Mouse (Mus musculus): ENCODE results near the gene Impdh1. TPM values are rescaled to one million over a fixed set of nuclear protein-coding genes. Genes with fewer than 3 reads are reported as not detected.

The Impdh1 gene
- polyA plus RNA-seq, 1 experiment from 2014 or later, result 84.1 TPM

GRCm38 (mm10) chr6:29211806-29212492 is 4.2 kb downstream of the Impdh1 start:
- H3K4me1 ChIP-seq, result peaks cover 68% of the 10 kb centered on the region
- ATAC-seq (ENCODE audit: low FRiP score), result peak; percentile 88
- peaks cover 8% of the 10 kb centered on the region; the same call in 1 of the 2 replicates for H3K27me3 ChIP-seq (replicated peaks)
- peak overlapping the region; percentile 89 for H3K27ac ChIP-seq (replicated peaks)
- H3K36me3 ChIP-seq, result peaks cover 3% of the 10 kb centered on the region; the same call in 1 of the 2 replicates
- H3K9me3 ChIP-seq (replicated peaks), result no peaks in the 10 kb centered on the region
- H3K4me2 ChIP-seq, result peak overlapping the region; percentile 83
- WGBS, result under 1% methylated on average over 61 of the region's 66 CpGs
- H3K9ac ChIP-seq (replicated peaks), result peak overlapping the region; percentile 73
- H3K4me3 ChIP-seq (replicated peaks), result peak overlapping the region; percentile 79

- H3K4me2 ChIP-seq, result peak overlapping the region; percentile 83
- H3K27me3 ChIP-seq (replicated peaks), result peaks cover 8% of the 10 kb centered on the region; the same call in 1 of the 2 replicates
- H3K4me3 ChIP-seq (replicated peaks), result peak overlapping the region; percentile 79
- whole genome bisulfite sequencing, result 27% methylated on average over 7 of the region's 7 CpGs
- H3K9ac ChIP-seq (replicated peaks), result peak overlapping the region; percentile 73
- H3K27ac ChIP-seq (replicated peaks), result peak overlapping the region; percentile 89
- H3K36me3 ChIP-seq, result peaks cover 10% of the 10 kb centered on the region
- H3K9me3 ChIP-seq (replicated peaks), result no peaks in the 10 kb centered on the region
- H3K4me1 ChIP-seq, result peaks cover 62% of the 10 kb centered on the region
- no peak for ATAC-seq (ENCODE audit: low FRiP score)
Measured at GRCm38 (mm10) chr6:29211146-29211545, 5.0 kb downstream of the Impdh1 start.

DNA sequence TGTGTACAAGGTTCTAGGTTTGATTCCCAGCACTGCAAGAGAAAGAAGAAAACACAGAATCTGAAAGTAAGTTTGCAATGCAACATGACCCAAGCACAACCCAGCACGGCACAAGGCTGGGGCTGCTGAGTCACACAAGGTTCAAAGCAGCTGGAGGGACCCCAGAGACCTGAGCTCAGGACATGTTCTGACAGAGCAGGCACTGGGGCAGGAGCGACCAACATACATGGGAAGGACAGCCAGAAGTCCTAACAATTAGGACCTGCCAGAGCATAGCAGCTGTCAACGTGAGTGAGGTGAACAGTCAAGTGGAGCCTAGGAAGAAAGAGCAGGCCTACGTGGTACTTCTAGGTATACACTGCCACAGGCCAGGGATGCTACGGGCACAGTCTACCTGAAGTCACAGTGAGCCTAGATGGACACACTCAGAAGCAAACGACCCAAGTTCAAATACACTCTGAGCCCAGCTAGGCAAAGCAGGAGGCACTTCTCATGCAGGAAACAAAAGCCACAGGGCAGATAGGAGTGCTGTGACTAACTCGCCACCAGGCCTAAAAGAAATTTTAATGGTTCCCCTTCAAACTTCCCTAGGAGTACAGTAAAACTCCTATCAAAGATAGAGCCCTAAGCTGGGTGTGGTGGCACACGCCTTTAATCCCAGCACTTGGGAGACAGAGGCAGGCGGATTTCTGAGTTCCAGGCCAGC is 5.8 kb downstream of the Impdh1 start:
- ATAC-seq (ENCODE audit: low FRiP score), result no peak

DNA sequence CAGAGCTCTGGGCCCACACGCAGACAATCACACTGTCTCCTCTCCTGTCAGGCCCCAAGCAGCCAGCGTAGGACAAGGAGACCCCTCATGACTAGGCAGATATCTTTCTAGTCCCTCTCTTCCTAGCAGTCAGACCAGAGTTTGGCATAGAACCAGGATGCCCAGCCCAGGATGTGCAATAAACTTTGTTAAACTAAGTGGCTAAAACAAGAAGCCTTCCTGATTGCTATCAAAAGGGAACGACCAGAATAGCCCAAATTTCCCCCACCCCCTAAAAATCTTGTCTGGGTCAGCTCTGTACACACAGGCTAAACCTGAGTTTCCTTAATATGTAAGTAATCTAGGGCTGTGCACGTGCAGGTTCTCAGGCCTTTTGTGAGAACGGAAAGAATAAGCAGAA is 8.0 kb downstream of the Impdh1 start:
- ATAC-seq (ENCODE audit: low FRiP score), result no peak
- Histone ChIP-seq H3K4me3 (replicated peaks) (no peak overlapping the region), H3K9ac (replicated peaks) (no peak overlapping the region), H3K36me3 (peaks cover 30% of the 10 kb centered on the region), H3K4me1 (peaks cover 39% of the 10 kb centered on the region), H3K4me2 (no peak overlapping the region), H3K27ac (replicated peaks) (no peak overlapping the region), H3K27me3 (replicated peaks) (no peaks in the 10 kb centered on the region), H3K9me3 (replicated peaks) (no peaks in the 10 kb centered on the region)
- WGBS, result 80% methylated on average over 5 of the region's 5 CpGs

More for the DNA sequence above, 5.8 kb downstream of the Impdh1 start:
- H3K27me3 ChIP-seq (replicated peaks), result peaks cover 8% of the 10 kb centered on the region; the same call in 1 of the 2 replicates
- peaks cover 15% of the 10 kb centered on the region for H3K36me3 ChIP-seq
- H3K4me2 ChIP-seq, result peak overlapping the region; percentile 83
- 88% methylated on average over 9 of the region's 9 CpGs for WGBS
- peaks cover 58% of the 10 kb centered on the region for H3K4me1 ChIP-seq
- no peaks in the 10 kb centered on the region for H3K9me3 ChIP-seq (replicated peaks)
- H3K4me3 ChIP-seq (replicated peaks), result no peak overlapping the region; the same call in 1 of the 2 replicates
- 0 out of 2 replicates have a peak overlapping the region, but pooled peaks have one; percentile 1 for H3K9ac ChIP-seq (replicated peaks)
- H3K27ac ChIP-seq (replicated peaks), result no peak overlapping the region

DNA sequence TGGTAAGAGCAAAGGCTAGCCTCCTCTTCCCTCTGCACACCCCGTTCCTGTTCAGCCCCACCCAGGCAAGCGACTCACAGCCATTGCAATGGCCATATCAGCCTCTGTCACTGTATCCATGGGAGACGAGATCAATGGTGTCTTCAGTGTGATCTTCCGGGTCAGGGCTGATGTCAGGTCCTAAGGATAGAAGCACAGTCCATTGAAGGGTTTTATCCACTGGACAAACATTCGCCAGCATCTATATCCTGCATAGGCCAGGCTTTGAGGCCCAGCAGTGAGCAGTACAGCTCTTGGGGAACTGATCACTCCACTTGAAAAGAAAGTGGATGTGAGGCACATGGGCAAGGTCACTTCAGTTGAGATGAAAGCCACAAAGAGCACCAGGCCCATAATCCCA is 9.1 kb downstream of the Impdh1 start:
- Histone ChIP-seq H3K4me2 (no peak overlapping the region), H3K27ac (replicated peaks) (no peak overlapping the region), H3K36me3 (peaks cover 42% of the 10 kb centered on the region), H3K9me3 (replicated peaks) (no peaks in the 10 kb centered on the region), H3K27me3 (replicated peaks) (no peaks in the 10 kb centered on the region), H3K4me3 (replicated peaks) (no peak overlapping the region), H3K9ac (replicated peaks) (no peak overlapping the region), H3K4me1 (peaks cover 30% of the 10 kb centered on the region)
- WGBS, result 86% methylated on average over 5 of the region's 5 CpGs
- no peak for ATAC-seq (ENCODE audit: low FRiP score)

- Histone ChIP-seq H3K27me3 (replicated peaks) (no peaks in the 10 kb centered on the region), H3K4me3 (replicated peaks) (no peak overlapping the region), H3K27ac (replicated peaks) (no peak overlapping the region), H3K9me3 (replicated peaks) (no peaks in the 10 kb centered on the region), H3K9ac (replicated peaks) (no peak overlapping the region), H3K4me1 (peaks cover 24% of the 10 kb centered on the region), H3K4me2 (no peak overlapping the region), H3K36me3 (peaks cover 49% of the 10 kb centered on the region)
- ATAC-seq (ENCODE audit: low FRiP score), result no peak
- WGBS, result 93% methylated on average over 10 of the region's 10 CpGs
Measured at GRCm38 (mm10) chr6:29206006-29206405, 10.2 kb downstream of the Impdh1 start.

DNA sequence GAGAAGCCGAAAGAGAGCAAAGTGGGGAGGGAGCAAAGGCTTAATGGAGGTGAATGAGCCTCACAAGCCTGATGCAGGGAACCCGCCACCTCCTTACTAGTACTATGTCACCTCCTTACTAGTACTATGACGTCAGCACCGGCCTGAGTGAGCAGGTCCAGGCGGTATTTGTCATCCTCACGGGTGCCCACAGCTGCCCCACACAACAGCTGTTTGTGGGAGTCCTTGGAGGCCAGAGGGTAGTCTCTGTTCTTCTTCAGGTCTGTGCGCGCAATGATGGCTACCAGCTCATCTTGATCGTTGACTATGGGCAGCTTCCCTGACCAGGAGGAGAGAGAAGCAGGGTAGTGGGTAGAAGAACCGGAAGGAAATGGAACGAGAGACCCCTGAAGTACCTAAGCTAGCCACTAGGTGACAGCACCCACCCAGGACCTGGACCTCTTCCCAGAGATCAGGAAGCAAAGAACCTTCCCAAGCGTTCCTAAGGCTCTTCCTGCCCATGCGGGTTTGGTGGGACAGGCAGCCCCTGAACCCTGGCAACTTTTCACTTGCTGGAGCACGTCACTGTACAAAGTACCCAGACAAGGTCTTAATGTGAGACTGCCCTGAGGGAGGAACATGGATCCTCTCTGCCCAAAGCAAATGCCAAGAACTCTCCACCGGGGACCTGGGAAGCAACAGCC is 11.1 kb downstream of the Impdh1 start:
- ATAC-seq (ENCODE audit: low FRiP score), result peak; percentile 22; the same call in 1 of the 2 replicates
- H3K4me2 ChIP-seq, result no peak overlapping the region
- H3K27me3 ChIP-seq (replicated peaks), result no peaks in the 10 kb centered on the region
- peaks cover 16% of the 10 kb centered on the region for H3K4me1 ChIP-seq
- no peaks in the 10 kb centered on the region for H3K9me3 ChIP-seq (replicated peaks)
- no peak overlapping the region for H3K4me3 ChIP-seq (replicated peaks)
- WGBS, result 60% methylated on average over 15 of the region's 15 CpGs
- H3K36me3 ChIP-seq, result peaks cover 50% of the 10 kb centered on the region
- no peak overlapping the region for H3K9ac ChIP-seq (replicated peaks)
- no peak overlapping the region for H3K27ac ChIP-seq (replicated peaks)

- no peak for ATAC-seq (ENCODE audit: low FRiP score)
- 91% methylated on average over 6 of the region's 6 CpGs for WGBS
- H3K9me3 ChIP-seq (replicated peaks), result no peaks in the 10 kb centered on the region
- H3K4me1 ChIP-seq, result peaks cover 10% of the 10 kb centered on the region
- peaks cover 50% of the 10 kb centered on the region for H3K36me3 ChIP-seq
- no peak overlapping the region for H3K9ac ChIP-seq (replicated peaks)
- 0 out of 2 replicates have a peak, but pooled peaks cover 3% of the 10 kb centered on the region for H3K27me3 ChIP-seq (replicated peaks)
- no peak overlapping the region for H3K4me3 ChIP-seq (replicated peaks)
- H3K4me2 ChIP-seq, result no peak overlapping the region
- H3K27ac ChIP-seq (replicated peaks), result no peak overlapping the region
Measured at GRCm38 (mm10) chr6:29203861-29204585, 12.1 kb downstream of the Impdh1 start.

- H3K9me3 ChIP-seq (replicated peaks), result no peaks in the 10 kb centered on the region
- H3K4me1 ChIP-seq, result peaks cover 12% of the 10 kb centered on the region
- no peak overlapping the region for H3K4me3 ChIP-seq (replicated peaks)
- peaks cover 50% of the 10 kb centered on the region for H3K36me3 ChIP-seq
- 0 out of 2 replicates have a peak, but pooled peaks cover 3% of the 10 kb centered on the region for H3K27me3 ChIP-seq (replicated peaks)
- H3K4me2 ChIP-seq, result no peak overlapping the region
- H3K27ac ChIP-seq (replicated peaks), result no peak overlapping the region
- WGBS, result 92% methylated on average over 13 of the region's 13 CpGs
- no peak for ATAC-seq (ENCODE audit: low FRiP score)
- no peak overlapping the region for H3K9ac ChIP-seq (replicated peaks)
Measured at GRCm38 (mm10) chr6:29203096-29203495, 13.1 kb downstream of the Impdh1 start.

DNA sequence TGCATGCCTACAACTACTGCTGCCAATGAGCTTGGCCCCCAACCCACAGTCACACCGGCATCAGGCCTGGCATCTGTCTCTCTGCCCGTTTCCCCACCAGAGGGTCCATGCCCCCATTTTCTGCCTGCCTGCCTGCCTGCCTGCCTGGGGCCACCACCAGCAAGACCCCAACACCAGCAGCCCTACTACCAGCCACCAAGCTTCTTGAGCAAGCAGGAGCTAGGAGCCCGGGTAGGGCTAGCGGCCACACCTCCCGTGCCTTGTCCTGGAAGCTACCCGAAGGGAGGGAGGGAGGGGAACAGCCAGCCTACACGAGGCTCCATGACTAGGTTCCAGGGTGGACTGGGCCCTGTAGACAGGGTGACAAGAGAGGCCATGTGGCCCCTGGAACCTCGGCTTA is 14.2 kb downstream of the Impdh1 start:
- WGBS, result 88% methylated on average over 8 of the region's 8 CpGs
- Histone ChIP-seq H3K9me3 (replicated peaks) (no peaks in the 10 kb centered on the region), H3K9ac (replicated peaks) (no peak overlapping the region), H3K27ac (replicated peaks) (no peak overlapping the region), H3K27me3 (replicated peaks) (0 out of 2 replicates have a peak, but pooled peaks cover 7% of the 10 kb centered on the region), H3K4me2 (no peak overlapping the region), H3K4me3 (replicated peaks) (no peak overlapping the region), H3K4me1 (peaks cover 16% of the 10 kb centered on the region), H3K36me3 (peaks cover 48% of the 10 kb centered on the region)
- ATAC-seq (ENCODE audit: low FRiP score), result no peak

- Histone ChIP-seq H3K27ac (replicated peaks) (no peak overlapping the region), H3K4me3 (replicated peaks) (no peak overlapping the region), H3K9ac (replicated peaks) (no peak overlapping the region), H3K36me3 (peaks cover 43% of the 10 kb centered on the region), H3K4me1 (peaks cover 16% of the 10 kb centered on the region), H3K9me3 (replicated peaks) (no peaks in the 10 kb centered on the region), H3K27me3 (replicated peaks) (0 out of 2 replicates have a peak, but pooled peaks cover 7% of the 10 kb centered on the region), H3K4me2 (no peak overlapping the region)
- no peak for ATAC-seq (ENCODE audit: low FRiP score)
- WGBS, result 95% methylated on average over 5 of the region's 5 CpGs
Measured at GRCm38 (mm10) chr6:29201341-29201740, 14.8 kb downstream of the Impdh1 start.

Measured in neural tube, embryonic 15.5 days (tissue).